Mouse (Mus musculus) liver, embryonic 12.5 days (tissue): Measurements from ENCODE around the gene Vmn1r52. TPM values are rescaled to one million over a fixed set of nuclear protein-coding genes. Genes with fewer than 3 reads are reported as not detected.
"Not testable (repeated sequence)": the region's sequence is repeated elsewhere in the genome, so short reads cannot be mapped to it uniquely, and the experiment has no call there.

ENCODE experiments used
- ATAC-seq: fragments of 200-750 bp; cut with Nextera tagmentation; 2 replicates; pipeline ENCODE4 v1.8.0; 2017; ENCODE audit warnings: moderate number of reproducible peaks, mild to moderate bottlenecking, moderate library complexity
- H3K27ac ChIP-seq: fragments of 300-500 bp; sonication (generic); 2 replicates; pipeline ENCODE4 v1.5.1; 2016; ENCODE audit warnings: mild to moderate bottlenecking
- H3K27me3 ChIP-seq: fragments of 300-500 bp; sonication (generic); replicated peaks from 2 replicates; pipeline ENCODE4 v1.6.1; 2016; ENCODE audit warnings: mild to moderate bottlenecking, moderate library complexity
- H3K36me3 ChIP-seq: fragments of 300-500 bp; sonication (generic); 2 replicates; pipeline ENCODE4 v1.6.1; 2016; ENCODE audit warnings: mild to moderate bottlenecking, moderate library complexity
- H3K4me1 ChIP-seq: fragments of 300-500 bp; sonication (generic); 2 replicates; pipeline ENCODE4 v1.6.1; 2016
- H3K4me2 ChIP-seq: fragments of 300-500 bp; sonication (generic); 2 replicates; pipeline ENCODE4 v1.6.1; 2016; ENCODE audit warnings: mild to moderate bottlenecking, moderate library complexity
- H3K4me3 ChIP-seq: fragments of 300-500 bp; sonication (generic); 2 replicates; pipeline ENCODE4 v1.5.1; 2016; ENCODE audit warnings: mild to moderate bottlenecking, moderate library complexity
- H3K9ac ChIP-seq: fragments of 300-500 bp; sonication (generic); 2 replicates; pipeline ENCODE4 v1.6.1; 2016; ENCODE audit warnings: mild to moderate bottlenecking, moderate library complexity
- H3K9me3 ChIP-seq: fragments of 300-500 bp; sonication (generic); replicated peaks from 2 replicates; pipeline ENCODE4 v1.6.1; 2016; ENCODE audit warnings: mild to moderate bottlenecking, moderate library complexity
- WGBS: fragments of 180-500 bp; shearing (Covaris S2); methylation state at CpG from one replicate; pipeline ENCODE4 v1.1.7; 2016; ENCODE audit not compliant: insufficient replicate concordance; 5-methylcytosine and 5-hydroxymethylcytosine counted together
- polyA plus RNA-seq: library from polyadenylated mRNA; unstranded; fragments of >200 nt; fragmentation: Nextera tagmentation; extraction: Ambion mirVana; gene quantifications from 2 replicates; pipeline ENCODE4 v1.2.1, GENCODE M21; 2016

The Vmn1r52 gene
- not detected in 2 replicates for polyA plus RNA-seq

- H3K27ac ChIP-seq: no peak within 1 kb of the TSS
- no peaks in the 10 kb centered on the region for H3K9me3 ChIP-seq
- 34% methylated on average over 2 of the region's 2 CpGs for WGBS
- H3K4me3 ChIP-seq: no peak within 1 kb of the TSS
- no peak within 1 kb of the TSS for H3K9ac ChIP-seq
- no peaks in the 10 kb centered on the region for H3K27me3 ChIP-seq
- no peaks in the 10 kb centered on the region for H3K36me3 ChIP-seq
- H3K4me1 ChIP-seq: no peaks in the 10 kb centered on the region
- no peak for ATAC-seq
- no peak within 1 kb of the TSS for H3K4me2 ChIP-seq
Measured at GRCm38 (mm10) chr6:90174508-90174907, at the start of gene Vmn1r52. Gene Vmn1r52, plus strand, starts transcription at chr6:90174808.

- ATAC-seq: no peak
- no peak overlapping the region for H3K9ac ChIP-seq
- no peaks in the 10 kb centered on the region; the same call in 1 of the 2 replicates for H3K9me3 ChIP-seq
- H3K27ac ChIP-seq: no peak overlapping the region
- 65% methylated on average over 3 of the region's 3 CpGs for whole genome bisulfite sequencing
- no peaks in the 10 kb centered on the region for H3K27me3 ChIP-seq
- H3K4me2 ChIP-seq: no peak overlapping the region
- H3K4me3 ChIP-seq: no peak overlapping the region
- no peaks in the 10 kb centered on the region for H3K36me3 ChIP-seq
- no peaks in the 10 kb centered on the region for H3K4me1 ChIP-seq
Measured at GRCm38 (mm10) chr6:90160139-90160538, 14.5 kb upstream of the Vmn1r52 start.

- H3K27me3 ChIP-seq, H3K27ac ChIP-seq, H3K9ac ChIP-seq, H3K4me3 ChIP-seq, ATAC-seq, H3K9me3 ChIP-seq, H3K36me3 ChIP-seq, H3K4me2 ChIP-seq, H3K4me1 ChIP-seq: not testable (repeated sequence)
- WGBS: 51% methylated on average over 2 of the region's 2 CpGs
Measured at GRCm38 (mm10) chr6:90202493-90202892, 27.9 kb downstream of the Vmn1r52 start, which contains the start of gene V1ra8. Gene V1ra8, plus strand, starts transcription at chr6:90202793.

GRCm38 (mm10) chr6:90224338-90224737 is 49.7 kb downstream of the Vmn1r52 start, which contains the start of gene Vmn1r53:
Gene Vmn1r53, minus strand, starts transcription at chr6:90224438.
- Histone ChIP-seq H3K4me1 (no peaks in the 10 kb centered on the region), H3K4me2 (no peak within 1 kb of the TSS), H3K27me3 (no peaks in the 10 kb centered on the region), H3K4me3 (no peak within 1 kb of the TSS), H3K9me3 (0 out of 2 replicates have a peak, but pooled peaks cover 18% of the 10 kb centered on the region), H3K9ac (no peak within 1 kb of the TSS), H3K27ac (no peak within 1 kb of the TSS), H3K36me3 (no peaks in the 10 kb centered on the region)
- ATAC-seq: no peak
- WGBS: 53% methylated on average over 1 of the region's 1 CpGs

Other genes with a start within 250 kb of the Vmn1r52 start
- gene Vmn1r45, start 234.2 kb upstream of the Vmn1r52 start, polyA plus RNA-seq: not detected in 2 replicates
- gene Vmn1r46, start 205.5 kb upstream of the Vmn1r52 start, polyA plus RNA-seq: not detected in 2 replicates
- not detected in 2 replicates for gene Vmn1r47, start 158.7 kb upstream of the Vmn1r52 start, polyA plus RNA-seq
- gene Vmn1r48, start 138.0 kb upstream of the Vmn1r52 start, polyA plus RNA-seq: not detected in 2 replicates
- gene Vmn1r49, start 96.3 kb upstream of the Vmn1r52 start, polyA plus RNA-seq: not detected in 2 replicates
- gene Vmn1r50, start 73.4 kb upstream of the Vmn1r52 start, polyA plus RNA-seq: not detected in 2 replicates
- gene Vmn1r51, start 52.2 kb upstream of the Vmn1r52 start, polyA plus RNA-seq: not detected in 2 replicates
- gene V1ra8, start 28.0 kb downstream of the Vmn1r52 start, polyA plus RNA-seq: not detected in 2 replicates
- not detected in 2 replicates for gene Vmn1r53, start 49.6 kb downstream of the Vmn1r52 start, polyA plus RNA-seq
- gene Vmn1r54, start 71.5 kb downstream of the Vmn1r52 start, polyA plus RNA-seq: not detected in 2 replicates
- not detected in 2 replicates for gene BC048671, start 126.4 kb downstream of the Vmn1r52 start, polyA plus RNA-seq
- 14.5 and 16.7 TPM in 2 replicates for gene Chst13, start 150.4 kb downstream of the Vmn1r52 start, polyA plus RNA-seq
- 3.9 TPM in 2 replicates for gene Uroc1, start 158.5 kb downstream of the Vmn1r52 start, polyA plus RNA-seq
- gene Zxdc, start 194.7 kb downstream of the Vmn1r52 start, polyA plus RNA-seq: 5.6 and 7.9 TPM in 2 replicates